Mouse (Mus musculus): Measurements from ENCODE around the gene Nfam1. TPM values are rescaled to one million over a fixed set of nuclear protein-coding genes. Genes with fewer than 3 reads are reported as not detected.
"Not testable (repeated sequence)": the region's sequence is repeated elsewhere in the genome, so short reads cannot be mapped to it uniquely, and the experiment has no call there.

Gene Nfam1
- 1 to 10 TPM; 2.2 to 2.4 TPM for total RNA-seq (2021)
- long read RNA-seq, experiment 1, full-length matches to known transcripts = 3 of 3 reads
- long read RNA-seq, experiment 1, partial matches to known transcripts = 0 of 3 reads
- long read RNA-seq, experiment 1, other reads (novel, unspliced or antisense) = 0 of 3 reads
- long read RNA-seq, experiment 2, full-length matches to known transcripts = 5 of 7 reads
- long read RNA-seq, experiment 2, partial matches to known transcripts = 0 of 7 reads
- long read RNA-seq, experiment 2, other reads (novel, unspliced or antisense) = 2 of 7 reads

DNA sequence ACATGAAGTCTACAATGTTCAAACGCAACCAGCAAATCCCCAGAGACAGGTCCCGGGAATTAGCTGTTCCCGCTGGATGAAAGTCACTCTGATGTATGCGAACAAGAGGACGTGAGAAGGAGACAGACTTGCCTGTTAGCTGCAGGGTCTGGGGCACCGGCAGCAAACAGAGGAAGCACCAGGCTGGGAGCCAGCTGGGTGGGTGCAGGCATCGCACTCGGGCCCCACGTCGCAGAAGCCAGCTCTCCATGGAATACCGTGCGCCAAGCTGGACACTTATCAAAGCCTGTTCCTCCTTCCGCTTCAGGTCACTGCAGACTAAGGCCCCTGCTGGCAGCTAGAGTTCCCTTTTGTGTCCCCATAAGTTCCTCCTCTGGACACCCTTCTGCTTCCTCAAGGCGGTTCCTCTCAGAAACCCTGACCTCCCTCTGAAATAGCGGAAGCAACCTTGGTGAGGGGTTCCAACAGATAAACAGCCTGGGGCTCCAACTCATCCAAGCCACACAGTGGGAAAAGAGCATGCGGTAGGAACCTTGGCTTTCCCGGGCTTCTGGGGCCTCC, at the start of gene Nfam1:
TSS of gene Nfam1 (minus strand) at position 326 of the 561 bp plus-strand sequence.
- DNase-seq = peak; percentile 37 to 47
- intact Hi-C loops (cut with DNase I) = loop anchor here (5.0 kb wide), 1 partner anchor 111 kb away; no protein-coding TSS in a partner anchor

DNA sequence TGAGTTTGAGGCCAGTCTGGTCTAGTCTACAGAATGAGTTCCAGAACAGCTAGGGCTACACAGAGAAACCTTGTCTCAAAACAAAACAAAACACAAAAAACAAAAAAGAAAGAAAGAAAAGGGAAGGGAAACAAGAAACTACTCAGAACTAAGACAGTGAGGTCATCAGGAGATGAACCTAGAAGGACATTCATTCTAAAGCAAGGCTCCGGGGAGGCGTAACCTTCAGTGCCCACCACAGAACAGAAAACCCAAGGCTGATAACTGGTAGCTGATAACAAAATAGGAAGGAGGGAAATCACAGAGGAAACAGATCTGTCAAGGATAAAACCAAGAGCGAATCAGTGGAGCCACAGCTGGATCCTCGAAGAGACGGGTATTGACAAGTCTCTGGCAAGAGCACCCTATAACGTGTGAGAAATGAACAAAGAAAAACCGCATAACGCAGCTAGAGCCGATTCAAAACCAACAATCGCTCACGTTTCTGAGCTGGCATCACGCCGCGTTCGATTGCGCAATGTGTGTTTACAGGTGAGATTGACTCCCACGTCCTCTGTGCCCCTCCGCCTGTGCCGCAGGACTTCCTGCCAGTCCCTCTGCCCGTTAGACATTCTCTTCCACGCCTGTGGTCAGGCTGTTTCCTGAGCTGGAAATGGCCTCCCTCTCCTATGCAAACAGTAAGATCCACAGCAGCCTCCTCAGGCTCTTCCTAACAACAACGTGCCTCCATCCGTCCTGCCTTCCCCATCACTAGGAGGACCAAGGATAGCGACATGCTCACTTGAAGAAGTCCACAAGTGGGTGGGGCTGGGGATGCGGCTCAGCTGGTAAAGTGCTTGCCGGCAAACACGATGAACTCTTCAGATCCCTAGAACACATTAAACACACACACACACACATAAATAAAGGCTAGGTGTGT, 42.8 kb upstream of the Nfam1 start:
- DNase-seq = no peak
- intact Hi-C loops (cut with DNase I) = no loop called here

DNA sequence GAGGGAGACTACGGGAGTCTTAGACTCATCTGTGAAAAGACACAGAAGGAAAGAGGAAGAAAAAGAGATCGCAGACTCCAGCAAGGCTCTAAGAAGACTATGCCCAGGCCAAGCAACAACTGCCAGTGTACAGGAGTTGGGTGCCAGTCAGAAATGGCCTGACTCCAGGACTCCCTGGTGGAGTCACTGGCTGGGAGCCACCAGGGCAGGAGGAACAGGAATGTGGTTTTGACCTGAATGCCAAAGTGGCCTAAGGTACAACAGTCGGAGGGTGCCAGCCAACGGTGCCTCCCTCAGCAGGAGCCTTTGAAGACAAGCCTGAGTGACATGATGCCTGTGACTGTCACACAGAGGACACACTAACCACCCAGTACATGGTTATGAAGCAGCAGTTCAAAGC, 41.1 kb upstream of the Nfam1 start:
- peak; percentile 62 to 70 for DNase-seq
- intact Hi-C loops (cut with DNase I) = no loop called here

DNA sequence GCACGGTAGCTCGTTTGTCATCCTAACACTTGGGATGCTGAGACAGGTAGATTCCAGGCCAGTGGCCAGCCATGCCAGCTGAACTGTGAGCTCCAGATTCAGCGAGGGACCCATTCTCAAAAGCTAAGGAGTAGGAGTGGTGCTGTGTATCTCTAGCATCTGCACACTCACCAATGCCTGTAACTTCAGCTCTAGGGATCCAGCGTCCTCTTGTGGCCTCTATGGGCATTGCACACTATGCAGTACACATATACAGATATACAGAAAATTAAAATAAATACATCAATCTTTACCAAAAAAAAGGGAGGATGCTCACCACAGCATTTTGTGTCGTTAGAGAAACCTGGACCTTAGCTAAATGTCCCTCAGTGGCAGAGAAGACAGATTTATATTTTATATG, 38.6 kb upstream of the Nfam1 start:
- DNase-seq = no peak
- intact Hi-C loops (cut with DNase I) = no loop called here

DNA sequence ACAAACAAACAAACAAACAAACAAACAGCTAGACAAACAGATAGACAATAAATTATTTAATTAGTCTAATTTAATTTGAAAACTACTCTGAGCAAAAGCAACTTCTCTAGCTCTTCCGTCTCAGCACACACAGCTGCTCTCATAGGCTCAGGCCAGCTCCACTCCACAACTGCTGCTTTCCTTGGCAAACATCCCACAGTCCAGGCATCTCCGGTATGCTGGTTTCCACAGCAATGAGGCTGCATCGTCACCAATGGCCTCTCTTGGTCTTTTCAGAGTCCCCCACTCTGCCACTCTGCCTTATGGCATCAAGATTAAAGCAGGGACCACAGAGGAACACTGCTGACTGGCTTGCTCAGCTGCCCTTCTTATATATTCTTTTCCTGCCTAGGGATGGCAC, 37.8 kb upstream of the Nfam1 start:
- intact Hi-C loops (cut with DNase I) = no loop called here
- peak; percentile 42 to 74 for DNase-seq

DNA sequence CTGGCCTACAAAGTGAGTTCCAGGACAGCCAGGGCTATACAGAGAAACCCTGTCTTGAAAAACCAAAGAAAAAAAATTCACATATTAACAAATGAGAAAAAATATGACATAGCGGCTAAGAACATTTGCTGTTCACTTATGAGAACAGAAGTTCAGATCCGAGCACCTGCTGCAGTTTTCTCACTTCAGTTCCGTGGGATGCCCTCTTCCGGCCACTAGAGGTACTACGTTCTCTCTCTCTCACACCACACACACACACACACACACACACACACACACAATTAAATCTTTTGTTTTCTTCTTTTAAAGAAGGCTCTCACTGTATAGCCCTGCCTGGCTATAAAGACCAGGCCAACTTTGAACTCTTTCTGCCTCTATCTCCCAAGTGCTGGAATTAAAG, 35.2 kb upstream of the Nfam1 start:
- intact Hi-C loops (cut with DNase I) = no loop called here

DNA sequence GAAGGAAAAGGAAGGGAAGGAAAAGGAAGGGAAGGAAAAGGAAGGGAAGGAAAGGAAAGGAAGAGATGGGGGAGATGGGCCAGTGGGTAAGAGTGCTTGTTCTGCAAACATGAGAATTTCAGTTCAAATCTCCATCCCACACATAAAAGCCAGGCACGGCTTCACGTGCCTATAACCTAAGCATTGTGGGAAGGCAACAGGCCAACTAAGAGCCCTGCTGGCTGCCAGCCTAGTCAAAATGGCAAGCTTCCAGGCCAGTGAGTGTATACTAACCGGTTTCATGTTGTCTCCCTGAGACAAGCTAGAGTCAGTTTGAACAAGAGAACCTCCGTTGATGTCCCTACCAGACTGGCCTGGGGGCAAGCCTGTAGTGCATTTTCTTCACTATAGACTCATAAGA, 32.4 kb upstream of the Nfam1 start:
- intact Hi-C loops (cut with DNase I) = no loop called here
- DNase-seq = peak; percentile 56 to 74

More for the DNA sequence above, 35.2 kb upstream of the Nfam1 start:
- DNase-seq = no peak

DNA sequence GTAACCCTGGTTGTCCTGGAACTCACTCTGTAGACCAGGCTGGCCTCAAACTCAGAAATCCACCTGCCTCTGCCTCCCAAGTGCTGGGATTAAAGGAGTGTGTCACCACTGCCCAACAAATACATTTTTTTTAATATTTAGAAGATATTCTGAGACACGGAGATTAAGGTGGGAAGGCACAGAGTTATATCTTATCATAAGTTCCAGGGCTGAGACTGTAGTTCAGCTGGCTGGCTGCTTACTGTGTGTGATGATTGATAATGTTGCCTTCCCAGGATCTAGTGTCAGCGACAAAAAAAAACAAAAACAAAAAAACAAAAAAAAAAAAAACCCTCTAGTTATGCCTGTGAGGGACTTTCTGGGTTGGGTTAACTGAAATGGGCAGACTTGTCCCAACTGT, 29.5 kb upstream of the Nfam1 start:
- intact Hi-C loops (cut with DNase I); DNase-seq: not testable (repeated sequence)

DNA sequence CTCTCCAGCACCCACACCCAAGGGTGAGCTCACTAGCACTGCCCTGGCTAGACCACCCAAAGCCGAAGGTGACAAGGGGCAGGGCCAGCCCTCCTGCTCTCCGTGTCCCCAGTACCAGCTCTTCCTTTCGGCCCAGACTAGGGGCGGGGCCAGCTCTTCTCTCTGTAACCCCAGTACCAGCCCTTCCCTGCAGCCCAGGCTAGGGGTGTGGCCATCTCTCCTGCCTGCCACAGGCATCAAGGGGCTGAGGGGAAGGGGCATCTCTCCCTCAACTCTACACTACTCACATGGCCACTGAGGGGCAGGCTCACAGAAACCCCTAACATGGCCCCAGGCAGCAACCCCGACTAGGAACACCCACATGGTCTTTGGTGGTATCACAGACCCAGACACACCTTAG, 28.6 kb upstream of the Nfam1 start:
- DNase-seq = no peak
- intact Hi-C loops (cut with DNase I) = no loop called here

DNA sequence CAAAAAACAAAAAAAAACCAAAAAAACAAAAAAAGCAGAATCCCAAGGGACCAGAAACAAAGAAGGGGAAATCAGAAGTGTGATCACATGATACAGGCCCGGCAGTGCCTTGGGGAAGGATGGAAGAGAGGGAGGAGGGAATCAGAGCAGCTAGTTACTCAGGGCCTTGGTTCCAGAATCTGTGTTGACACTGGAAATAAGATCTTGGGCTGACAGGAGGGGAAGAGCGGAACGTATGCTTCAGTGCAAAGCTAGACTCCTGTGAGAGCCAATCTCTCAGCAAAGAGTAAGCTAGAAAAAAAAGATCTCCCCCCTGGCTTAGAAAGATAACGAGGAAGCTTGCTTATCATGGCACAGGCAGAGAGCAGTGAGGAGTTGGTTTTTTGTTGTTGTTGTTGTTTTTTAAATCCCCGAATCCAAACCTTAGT, 26.1 kb upstream of the Nfam1 start:
- intact Hi-C loops (cut with DNase I) = no loop called here

DNA sequence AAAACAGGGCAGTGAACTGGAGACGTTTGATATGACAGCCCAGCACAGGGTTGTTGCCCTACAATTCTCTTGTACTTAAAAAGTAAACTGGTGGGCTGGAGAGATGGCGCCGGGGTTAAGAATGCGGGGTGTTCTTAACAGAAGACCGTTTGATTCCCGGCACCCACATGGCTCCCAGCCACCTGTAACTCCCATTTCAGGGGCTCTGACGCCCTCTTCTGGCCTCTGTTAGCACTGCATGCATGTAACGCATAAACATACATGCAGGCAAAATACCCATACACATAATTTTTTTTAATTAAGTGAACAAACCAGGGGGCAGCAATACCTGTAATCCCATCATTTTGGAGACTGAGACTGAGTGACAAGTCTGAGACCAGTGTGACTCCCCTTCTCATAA, 24.4 kb upstream of the Nfam1 start:
- intact Hi-C loops (cut with DNase I) = no loop called here
- no peak for DNase-seq

More for the DNA sequence above, 26.1 kb upstream of the Nfam1 start:
- DNase-seq = no peak

DNA sequence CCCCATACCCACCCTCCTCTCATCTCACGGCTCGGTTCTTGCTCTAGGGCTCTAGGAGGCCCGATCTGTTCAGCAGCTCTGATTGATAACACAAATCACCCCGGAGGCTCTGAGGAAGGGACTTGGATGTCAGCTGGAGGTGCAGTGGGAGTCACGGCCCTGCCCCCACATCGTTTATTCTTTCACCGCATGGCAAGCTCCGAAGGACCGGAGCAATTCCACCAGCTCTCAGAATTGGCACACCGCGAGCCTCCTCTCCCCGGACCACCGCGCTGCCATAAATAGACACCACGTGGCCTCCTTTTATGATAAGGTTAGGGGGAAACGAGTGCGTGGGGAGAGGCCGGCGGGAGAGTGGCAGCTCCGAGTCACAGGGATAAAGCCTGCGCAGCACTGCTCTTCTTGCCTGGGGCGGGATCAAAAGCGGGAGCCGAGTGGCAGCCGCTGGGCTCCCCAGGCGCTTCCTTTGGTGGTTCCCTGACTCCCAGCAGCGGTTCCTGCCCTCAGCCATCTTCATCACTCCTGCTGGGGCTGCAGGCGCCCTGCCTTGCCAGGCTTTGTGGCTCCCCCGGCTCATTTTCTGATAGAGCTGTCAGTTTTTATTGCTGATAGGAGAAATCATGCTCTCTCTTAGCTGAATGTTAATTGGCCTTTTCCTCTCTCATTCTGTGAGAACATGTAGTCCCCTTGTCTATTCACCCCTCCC, 23.4 kb upstream of the Nfam1 start:
- peak; percentile 42 to 49 for DNase-seq
- intact Hi-C loops (cut with DNase I) = no loop called here

DNA sequence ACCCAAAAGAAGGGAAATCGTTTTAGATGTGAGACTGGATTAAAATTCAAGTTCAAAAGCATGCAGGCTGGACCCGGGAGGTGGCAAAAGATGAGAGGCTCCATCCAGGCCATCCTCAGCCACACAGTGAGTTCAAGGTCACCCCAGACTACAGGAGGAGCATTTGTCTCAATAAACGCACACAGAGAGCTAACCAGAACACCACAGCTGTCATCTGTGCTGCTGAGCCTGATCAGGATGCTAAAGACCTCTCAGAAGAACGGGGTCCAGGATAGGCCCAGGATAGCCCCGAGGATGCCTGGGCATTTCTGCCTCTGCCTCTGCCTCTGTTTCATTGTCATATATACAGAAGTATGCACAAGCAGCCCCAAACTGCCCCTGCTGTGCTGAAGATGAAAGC, 22.5 kb upstream of the Nfam1 start:
- DNase-seq = no peak
- intact Hi-C loops (cut with DNase I) = no loop called here

DNA sequence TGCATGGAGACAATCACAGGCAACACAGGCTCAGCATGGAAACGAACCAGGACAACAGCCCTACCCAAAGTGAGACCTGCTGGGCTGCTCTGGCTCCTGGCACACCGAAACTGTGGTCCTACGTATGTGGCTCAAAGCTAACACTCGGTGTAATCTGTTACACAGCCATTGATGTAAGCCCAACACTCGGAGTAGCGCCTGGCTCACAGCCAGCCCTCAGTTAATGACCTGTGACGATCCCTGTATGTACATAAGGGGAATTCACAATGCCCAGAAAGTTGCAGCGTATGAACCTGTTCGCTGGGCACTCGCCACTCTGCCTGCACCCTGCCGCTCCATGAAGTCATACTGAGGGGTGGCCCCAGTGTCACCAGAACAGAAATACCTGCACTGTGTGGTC, 20.2 kb upstream of the Nfam1 start:
- intact Hi-C loops (cut with DNase I) = no loop called here
- DNase-seq = no peak

DNA sequence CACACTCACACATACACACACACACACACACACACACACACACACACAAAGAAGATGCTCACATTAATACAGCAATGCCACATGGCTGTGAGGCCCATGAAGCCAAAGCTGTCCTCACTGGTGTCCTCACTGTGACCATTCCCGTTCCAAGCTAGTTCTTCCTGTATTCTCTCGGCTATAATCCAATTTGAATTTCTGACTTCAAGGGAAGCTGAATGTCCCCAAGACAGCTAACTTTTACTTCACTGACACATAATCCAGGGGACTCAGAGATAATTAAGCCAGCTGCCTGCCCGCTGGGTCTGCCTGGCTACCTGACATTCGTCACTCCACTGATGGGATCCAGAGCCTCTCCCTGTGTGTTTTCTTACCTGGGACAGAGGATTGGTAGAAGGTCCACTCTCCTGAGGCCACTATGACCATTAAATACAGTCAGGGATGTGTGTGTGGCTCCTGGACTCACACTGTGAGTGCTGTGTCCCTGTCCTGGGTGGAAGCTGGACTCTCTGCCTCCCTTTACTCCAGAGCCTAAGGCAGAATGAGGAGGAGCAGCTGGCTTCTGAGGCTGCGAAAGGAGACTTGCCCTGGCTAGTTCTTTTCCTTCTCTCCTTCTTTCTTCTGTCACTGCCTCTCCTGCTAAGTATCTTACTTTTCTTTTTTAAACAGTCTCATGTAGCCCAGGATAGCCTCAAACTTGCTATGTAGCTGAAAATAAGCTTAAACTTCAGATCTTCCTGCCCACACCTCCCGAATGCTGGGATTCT, 19.4 kb upstream of the Nfam1 start:
- DNase-seq = no peak
- intact Hi-C loops (cut with DNase I) = no loop called here

DNA sequence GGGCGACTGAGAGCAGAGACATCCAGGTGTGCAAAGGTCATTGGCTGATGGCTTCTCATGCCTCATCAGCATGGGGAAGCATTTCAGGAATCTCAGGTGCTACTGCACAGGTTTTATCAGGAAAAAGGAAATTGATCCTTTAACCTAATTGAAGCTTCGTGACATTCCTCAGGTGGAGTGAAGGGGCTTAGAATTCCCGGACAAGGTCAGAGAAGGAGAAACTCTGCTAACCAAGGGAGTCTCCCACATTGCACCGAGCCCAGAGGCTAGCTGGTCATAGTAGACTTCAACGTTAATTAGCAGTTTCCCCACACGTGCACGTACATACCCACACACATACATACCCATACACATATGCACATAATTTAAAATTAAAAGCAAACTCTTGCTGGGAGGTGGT, 13.6 kb upstream of the Nfam1 start:
- DNase-seq = no peak
- intact Hi-C loops (cut with DNase I) = no loop called here

DNA sequence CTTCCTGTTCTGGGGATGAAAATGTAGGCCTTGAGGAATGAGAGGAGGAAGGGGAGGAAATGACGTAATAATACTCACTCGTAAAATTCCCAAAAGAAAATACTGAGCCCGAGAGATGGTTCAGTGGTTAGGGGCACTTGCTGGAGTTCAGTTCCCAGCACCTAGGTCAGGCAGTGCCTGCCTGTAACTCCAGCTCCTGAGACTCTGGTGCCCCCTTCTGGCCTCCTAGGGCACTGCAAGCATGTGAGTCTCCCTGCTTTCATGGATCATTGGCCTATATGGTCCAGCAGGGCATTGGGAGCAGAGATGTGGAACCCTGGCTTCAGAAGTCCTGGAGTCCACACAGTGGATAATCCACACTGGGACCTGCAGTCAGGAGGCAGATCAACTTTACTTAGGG, 13.2 kb upstream of the Nfam1 start:
- no peak for DNase-seq
- intact Hi-C loops (cut with DNase I) = no loop called here

DNA sequence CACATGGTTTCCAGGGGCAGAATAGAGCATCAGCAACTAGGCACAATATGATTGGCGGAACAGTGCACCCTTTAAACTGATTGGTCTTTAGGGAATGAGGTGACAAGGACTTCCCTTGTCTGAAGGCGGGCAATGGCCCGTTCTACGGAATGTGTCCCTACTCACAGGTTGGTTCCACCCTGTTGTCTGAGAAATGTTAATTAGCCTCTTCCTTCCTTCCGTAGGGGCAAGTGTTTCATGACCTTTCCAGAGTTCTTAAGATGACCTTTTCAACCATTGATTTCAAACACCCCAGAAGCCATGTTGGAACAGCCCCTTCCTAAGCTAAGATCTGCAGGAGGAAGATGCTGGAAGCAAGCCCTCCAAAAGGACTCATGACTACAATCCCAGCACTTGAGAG, 12.5 kb upstream of the Nfam1 start:
- intact Hi-C loops (cut with DNase I); DNase-seq: not testable (repeated sequence)

DNA sequence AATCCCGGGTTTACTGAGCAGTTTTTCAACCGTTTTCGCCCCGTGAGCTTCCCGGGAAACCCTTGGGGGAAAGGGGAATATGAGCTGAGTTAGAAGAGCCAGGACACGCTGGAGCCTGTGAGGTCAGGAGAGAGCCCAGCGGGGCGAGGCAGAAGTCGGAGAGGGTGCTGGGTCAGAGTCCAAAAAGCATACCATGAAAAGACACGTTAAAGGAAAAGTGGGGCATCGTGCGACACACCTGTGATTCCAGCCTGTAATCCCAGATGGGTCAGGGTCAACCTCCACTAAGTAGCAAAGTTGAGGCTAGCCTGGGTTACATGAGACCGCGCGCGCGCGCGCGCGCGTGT, 10.2 kb upstream of the Nfam1 start:
- intact Hi-C loops (cut with DNase I) = no loop called here

More for the DNA sequence above, 10.2 kb upstream of the Nfam1 start:
- no peak for DNase-seq

All from heart, postnatal 14 days (tissue).